Mouse (Mus musculus): ENCODE results near the gene Wdr44. TPM values are rescaled to one million over a fixed set of nuclear protein-coding genes. Genes with fewer than 3 reads are reported as not detected.

Gene Wdr44
- polyA plus RNA-seq, 1 experiment from 2014 or later, result 13.4 TPM

Other genes starting within 250 kb of the Wdr44 start
- gene Gm4907, start 189.5 kb downstream of the Wdr44 start, polyA plus RNA-seq (2015; fragmentation: Nextera tagmentation; extraction: Ambion mirVana), result not detected in 2 replicates